Mouse (Mus musculus): ENCODE results near the gene Cacna1b. TPM values are rescaled to one million over a fixed set of nuclear protein-coding genes. Genes with fewer than 3 reads are reported as not detected.

Gene Cacna1b
- total RNA-seq, 2 experiments from 2014 or later = not detected

DNA sequence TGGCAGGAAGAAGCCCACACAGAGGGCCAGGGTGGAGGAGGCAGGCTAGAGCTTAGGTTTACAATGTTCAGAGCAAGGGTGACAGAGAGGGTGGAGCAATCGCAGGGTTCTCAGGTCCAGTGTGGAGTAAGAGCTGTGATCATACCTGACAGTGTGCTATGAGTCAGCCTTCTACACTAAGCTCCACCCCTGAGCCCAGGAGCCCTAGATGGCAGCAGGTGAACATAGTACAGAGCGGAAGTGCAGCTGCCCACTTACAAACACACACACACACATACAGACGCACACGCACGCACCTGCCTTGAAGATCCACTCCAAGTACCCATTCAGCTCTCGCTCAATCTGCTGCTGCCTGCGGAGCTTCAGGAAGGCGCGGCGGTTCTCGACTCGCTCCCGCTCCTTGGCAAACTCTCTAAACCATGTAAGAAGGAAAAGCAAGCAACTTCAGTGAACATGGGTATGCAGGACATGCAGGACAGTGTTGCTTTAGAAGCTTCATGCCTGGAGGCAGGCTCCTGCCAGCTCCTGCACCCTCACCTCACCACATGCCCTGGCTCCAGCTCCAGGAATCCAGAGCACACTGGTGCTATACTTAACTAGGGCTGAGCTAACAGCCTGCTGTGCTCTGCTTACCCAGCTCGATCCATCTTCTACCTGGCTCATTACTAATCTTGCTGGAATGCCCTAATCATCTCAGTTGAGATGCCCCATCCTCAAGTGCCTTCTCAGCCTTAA lies 43.1 kb downstream of the Cacna1b start:
- no peak for DNase-seq (ENCODE audit: low spot score)

DNA sequence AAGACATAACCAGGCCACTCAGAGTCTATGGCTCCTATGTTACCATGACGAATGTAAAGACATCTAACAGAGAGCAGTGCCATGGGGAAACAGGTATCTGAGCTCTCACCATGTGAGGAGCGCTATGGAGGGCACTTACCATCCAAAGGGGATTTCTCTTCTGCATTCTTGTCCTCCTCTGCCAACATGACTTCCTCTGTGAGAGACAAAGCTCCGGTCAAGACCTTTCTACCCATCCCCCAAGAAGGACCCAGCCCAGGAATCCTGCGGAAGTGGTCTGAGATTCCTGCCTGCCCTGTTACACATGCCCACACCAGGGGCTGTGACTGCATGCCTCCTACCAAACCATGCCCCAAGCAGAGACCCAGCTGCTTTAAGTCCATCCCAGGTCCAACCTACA lies 44.0 kb downstream of the Cacna1b start:
- no peak for DNase-seq (ENCODE audit: low spot score)

DNA sequence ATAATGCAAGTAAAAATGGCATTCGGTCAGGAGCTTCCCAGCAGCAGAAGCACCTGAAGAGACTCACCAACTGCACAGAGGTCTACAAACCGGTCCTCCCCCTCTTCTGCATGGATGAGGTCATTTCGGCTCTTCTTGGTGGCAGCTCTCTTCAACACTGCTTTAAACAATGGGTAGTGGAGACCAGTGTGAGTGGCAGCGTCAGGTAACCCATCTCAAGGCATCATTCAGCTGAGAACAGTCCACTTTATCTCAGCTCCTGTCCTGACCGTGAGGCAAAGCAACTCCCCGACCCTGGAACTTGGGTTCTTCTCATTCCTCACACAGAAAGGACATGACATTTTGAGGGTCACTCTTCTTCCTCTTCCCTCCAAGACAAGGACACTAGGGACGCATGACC lies 45.0 kb downstream of the Cacna1b start:
- DNase-seq (ENCODE audit: low spot score) = no peak

DNA sequence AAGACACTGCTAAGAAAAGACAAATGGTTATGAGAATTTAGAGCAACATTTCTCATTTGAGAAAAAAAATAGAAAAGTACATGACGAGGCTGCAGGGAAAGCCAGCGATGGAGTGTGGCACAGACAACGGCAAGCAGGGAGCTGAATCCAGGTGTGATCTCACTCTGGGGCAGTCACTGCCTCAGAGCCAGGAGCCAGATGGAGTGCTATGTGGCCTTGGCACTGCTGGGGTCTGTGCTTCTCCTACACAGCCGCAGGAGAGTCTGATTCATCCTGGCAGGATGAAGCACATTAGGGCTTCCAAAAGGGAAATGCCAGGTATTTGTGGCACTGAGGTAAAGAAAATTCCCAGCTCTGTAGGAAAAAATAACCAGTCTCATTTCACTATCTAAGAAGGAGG lies 45.5 kb downstream of the Cacna1b start:
- DNase-seq (ENCODE audit: low spot score) = no peak

DNA sequence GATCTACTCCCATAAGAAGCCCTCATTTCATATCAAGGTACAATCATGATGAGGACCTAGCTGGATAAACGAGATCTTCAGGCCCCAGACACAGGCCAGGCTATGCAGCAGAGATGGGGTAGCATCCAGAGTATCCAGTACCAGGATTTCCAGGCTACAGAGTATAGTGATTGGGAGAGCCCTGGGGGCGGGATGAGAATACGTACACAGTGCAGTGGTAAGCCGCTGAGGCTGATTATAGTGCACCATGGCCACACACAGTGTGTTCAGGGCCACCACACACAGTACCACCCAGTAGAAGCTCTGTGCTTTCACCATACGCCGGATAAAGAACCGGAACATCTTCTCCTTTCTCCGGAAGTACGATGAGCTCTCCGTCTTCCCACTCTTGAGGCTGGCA lies 57.0 kb downstream of the Cacna1b start:
- no peak for DNase-seq (ENCODE audit: low spot score)

DNA sequence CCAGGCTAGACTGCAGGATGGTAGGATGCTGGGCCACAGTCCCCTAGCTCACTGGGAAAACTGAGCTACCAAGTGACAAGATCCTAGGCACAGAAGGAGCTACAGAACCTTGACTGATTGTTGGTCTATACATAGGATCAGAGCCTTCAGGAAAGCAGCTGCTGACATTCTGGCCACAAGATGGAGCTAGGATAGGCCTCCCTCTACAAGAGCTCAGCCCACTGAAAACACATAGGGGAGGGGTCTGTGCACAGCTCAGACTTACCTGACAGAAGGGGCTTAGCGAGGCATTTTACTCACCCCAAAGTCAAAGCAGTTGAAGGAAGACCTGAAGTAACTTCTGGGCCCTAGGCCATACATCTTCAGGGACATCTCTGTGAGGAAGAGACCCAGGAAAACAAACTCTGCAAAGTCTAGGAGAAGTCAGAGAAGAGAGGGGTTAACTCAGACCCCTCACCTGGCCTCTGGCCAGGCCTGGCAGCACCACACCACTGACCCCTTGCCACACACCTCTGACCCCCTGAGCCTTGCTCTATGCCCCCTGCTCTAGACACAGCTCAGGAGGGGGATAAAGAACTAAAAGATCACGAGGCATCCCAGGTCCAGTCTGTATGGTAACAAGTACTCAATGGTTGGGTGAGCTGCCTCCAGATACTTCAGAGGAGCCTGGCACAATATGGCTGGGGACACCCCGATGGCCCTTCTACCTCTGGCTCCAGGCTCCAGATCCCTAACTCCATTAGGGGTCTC lies 60.6 kb downstream of the Cacna1b start:
- no peak for DNase-seq (ENCODE audit: low spot score)

DNA sequence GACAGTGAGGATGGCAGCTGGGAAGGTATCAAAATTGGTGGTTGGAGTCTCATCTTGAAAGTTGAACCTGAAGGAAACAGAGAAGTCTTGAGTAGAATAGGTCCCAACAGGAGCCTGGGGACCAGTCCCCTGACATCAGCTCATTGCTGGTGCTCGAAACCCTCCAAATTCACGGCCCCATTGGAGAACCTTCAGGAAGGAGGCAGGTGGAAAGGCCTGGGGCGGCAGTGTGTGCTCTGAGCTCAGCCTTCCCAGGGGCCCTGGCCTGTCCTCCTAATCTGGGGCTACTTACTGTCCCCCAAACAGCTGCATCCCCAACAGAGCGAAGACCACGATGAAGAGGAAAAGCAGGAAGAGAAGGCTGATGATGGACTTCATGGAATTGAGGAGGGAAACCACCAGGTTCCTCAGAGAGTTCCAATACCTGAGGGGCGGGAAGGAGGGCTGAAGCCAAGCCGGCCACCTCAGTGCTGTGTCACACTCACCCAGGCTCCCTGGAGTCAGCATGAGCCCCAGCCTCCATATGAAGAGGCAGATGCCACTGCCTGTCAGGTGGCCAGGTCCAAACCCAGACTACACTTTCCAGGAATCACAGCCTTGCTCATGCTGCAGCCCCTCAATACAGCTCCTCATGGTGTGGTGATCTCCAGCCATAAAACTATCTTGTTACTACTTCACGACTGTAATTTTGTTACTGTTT lies 65.5 kb downstream of the Cacna1b start:
- no peak for DNase-seq (ENCODE audit: low spot score)

DNA sequence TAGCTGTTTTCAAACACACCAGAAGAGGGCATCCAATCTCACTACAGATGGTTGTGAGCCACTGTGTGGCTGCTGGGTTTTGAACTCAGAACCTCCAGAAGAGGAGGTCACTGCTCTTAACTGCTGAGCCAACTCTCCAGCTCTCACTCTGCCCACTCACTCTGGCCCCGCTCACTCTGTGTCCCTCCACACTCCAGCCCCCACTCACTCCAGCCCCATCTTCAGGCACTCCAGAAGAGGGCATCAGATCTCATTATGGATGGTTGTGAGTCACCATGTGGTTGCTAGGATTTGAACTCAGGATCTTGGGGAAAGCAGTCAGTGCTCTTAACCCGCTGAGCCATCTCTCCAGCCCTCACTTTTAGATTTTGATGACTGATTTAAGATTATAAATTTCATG lies 70.6 kb downstream of the Cacna1b start:
- no peak for DNase-seq (ENCODE audit: low spot score)

DNA sequence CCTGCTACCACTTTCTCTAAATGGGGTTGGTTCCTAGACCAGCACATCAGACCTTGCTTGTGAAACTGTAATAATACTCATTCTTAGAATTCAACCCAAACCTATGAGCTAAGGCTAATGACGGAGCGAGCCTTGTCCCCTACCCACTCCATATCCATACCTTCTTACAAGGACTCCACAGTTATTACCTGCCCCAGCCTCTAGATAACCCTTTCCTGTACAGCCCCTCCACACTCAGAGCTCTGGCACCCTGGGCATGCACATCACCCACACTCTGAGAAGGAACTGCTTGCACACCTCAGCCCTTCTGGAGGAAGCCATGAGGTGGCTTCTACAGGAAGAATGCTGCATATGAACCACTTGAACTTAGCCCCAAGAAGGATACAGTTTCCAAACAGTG lies 72.6 kb downstream of the Cacna1b start:
- no peak for DNase-seq (ENCODE audit: low spot score)

DNA sequence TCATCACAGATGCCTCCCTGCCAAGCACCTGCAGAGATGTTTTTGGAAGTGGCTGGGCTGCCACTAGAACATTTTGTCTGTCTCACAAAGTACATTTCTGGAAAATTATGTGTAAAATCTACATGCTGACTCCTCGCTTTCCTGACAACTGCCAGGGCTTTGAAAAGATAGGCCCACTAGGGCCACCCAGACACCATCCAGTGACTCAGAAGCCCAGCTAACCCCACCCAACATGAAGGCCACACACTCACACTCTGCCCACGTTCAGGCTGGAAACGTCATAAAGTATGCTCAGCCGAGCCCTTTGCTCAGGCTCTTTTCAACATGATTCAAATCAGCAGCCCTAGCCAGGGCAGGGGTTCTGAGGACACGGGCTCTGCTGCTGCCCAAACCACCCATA lies 77.6 kb downstream of the Cacna1b start:
- DNase-seq (ENCODE audit: low spot score) = no peak

DNA sequence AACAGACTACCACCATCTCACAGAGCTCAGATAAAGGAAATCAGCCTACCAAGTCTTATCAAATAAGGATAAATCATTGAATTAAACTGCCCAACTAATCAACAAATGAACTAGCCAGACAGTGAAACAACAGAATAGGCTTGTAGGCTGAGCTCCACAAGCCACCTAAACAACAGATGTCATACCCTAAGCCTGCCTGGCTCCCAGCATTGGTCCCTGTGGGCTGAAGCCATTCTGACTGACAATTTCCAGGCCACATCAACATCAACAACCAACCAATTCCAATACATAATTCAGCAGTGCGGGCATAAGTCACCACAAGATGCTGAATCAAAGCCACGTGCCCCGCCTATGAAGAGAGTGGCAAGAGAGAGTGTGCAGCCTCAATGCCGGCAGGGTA lies 78.2 kb downstream of the Cacna1b start:
- no peak for DNase-seq (ENCODE audit: low spot score)

DNA sequence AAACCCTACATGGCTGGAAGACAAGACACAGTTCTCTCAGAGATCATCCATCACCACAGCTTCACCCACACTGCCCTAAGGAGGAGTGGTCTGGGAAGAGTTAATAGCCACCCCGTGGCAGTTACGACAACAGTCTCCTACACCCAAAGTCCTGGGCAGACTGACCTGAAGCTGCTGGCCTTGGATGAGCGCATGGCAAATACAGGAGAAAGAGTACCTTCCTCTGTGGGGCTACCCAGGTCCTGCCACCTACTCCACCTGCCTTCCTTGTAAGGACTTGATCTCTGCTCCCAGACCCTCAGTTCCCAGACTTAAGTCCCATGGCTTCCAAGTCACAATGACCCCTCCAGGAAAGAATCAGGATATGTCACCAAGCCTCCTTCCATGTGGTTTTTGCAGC lies 79.7 kb downstream of the Cacna1b start:
- DNase-seq (ENCODE audit: low spot score) = no peak

DNA sequence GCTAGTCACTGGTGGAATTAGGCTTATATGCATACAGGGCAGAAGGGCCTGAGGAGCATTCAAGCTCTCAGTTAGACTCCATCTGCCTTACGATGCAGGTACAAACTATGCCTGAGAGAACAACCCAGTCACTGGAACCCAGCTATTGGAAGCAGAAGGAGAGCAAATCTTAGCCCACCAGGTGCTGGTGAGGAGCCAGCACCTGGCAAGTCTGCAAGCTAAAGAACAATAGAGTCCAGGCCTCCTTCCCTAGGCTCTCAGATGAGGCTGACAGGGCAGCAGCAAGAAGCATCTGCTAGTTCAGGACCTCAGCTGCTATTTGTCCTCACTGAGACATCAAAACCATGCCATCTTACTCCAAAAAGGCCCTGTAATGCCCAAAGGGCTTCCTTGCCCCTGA lies 82.2 kb downstream of the Cacna1b start:
- no peak for DNase-seq (ENCODE audit: low spot score)

DNA sequence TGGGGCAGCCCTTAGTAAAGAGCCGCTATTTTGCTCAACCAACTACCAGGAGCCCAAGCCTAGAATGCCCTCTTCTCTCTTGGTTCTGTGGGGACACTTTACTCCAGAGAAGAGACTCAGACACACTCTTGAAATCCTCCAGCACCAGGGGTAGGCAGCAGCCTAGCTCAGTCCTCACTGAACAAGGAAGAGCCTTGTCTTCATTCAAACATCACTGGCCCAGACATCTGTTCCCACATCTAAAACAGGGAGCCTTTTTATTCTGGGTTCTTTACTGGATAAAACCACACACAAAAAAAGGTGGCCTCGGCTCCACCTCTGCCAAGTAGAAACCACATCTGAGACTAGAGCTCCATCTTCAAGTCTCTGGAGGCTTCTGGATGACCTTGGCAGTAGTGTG lies 82.8 kb downstream of the Cacna1b start:
- no peak for DNase-seq (ENCODE audit: low spot score)

DNA sequence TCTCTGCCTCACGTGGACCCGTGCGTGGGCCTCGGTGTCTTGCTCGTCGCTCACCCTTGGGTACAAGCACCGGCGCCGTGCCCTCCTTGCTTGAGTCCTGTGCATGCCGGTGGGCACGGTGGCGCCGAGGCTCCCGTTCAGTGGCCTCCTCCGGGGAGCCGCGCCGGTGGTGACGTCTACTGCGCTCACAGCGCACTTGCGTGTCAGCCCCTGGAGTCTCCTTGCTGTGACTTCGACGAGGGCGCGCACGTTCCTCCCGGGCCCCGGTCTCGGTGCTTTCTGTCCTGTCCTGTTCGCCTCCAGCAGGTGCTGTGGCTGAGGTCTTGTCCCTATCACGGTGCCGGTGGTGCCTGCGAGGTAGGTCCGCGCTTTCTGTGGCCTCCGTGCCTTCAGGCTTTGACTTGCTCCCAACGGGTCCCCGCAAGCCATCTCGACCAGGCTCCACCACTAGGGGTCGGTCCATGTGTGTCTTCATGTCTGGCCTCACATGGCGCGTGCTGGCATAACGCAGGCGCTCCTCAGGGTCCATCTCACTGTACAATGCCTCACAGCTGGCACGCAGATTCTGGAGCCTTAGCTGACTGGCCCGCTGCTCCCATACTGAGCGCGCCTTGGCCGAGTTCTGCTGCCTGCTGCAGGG lies 83.8 kb downstream of the Cacna1b start:
- no peak for DNase-seq (ENCODE audit: low spot score)

DNA sequence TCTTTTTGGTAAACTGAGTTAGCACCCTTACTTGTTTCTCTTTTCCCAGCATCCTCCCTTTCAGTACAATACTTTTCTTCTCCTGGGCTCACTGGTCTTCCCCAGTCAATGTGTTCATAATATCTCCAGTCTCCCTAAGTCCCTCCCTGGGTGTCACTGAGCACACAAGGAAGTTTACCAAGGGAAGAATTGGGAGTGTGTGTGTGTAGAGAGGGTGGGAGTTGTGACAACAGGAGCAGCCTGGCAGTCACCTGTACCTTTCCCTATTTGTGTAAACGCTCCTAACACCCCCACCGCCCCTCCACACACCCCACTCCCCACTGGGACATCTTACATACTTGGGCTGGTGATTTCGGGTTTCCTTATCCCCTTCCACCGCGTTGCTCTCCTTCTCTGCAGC lies 84.4 kb downstream of the Cacna1b start:
- DNase-seq (ENCODE audit: low spot score) = no peak

DNA sequence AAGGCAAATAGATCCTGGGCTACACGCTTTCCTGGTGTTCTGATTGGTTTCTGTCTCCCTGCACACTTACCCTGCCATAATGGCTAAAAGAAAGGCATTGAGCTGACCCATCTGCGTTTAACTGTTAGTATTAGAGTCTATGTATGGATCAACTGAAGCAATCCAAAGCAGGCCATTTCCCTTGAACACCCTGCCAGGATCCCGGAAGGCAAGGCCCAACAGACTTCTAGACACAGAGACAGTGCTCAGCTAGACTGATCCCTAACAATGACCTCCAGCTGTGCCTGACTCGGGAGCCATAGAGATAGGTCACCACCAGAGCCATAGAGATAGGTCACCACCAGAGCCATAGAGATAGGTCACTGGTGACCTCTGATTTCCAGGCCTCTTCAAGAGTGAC lies 84.8 kb downstream of the Cacna1b start:
- DNase-seq (ENCODE audit: low spot score) = no peak

DNA sequence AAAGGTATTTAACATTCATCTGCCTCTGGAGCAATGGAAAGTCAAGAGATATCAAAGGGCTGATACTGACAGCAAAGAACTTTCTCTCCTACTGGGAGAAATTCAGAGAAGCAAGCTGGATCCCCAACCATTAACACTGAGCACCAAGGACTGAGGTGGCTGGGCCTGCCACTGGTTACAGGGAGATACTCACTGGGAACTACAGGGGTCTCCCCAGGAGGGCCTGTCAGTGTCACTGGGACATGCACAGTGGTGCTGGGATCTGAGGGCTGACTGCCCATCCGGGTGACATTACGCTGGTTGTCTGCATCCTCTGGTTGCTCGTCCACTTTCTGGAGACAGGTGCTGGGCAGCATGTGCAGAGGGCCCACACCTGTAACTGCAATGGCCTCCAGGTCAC lies 85.3 kb downstream of the Cacna1b start:
- DNase-seq (ENCODE audit: low spot score) = no peak

DNA sequence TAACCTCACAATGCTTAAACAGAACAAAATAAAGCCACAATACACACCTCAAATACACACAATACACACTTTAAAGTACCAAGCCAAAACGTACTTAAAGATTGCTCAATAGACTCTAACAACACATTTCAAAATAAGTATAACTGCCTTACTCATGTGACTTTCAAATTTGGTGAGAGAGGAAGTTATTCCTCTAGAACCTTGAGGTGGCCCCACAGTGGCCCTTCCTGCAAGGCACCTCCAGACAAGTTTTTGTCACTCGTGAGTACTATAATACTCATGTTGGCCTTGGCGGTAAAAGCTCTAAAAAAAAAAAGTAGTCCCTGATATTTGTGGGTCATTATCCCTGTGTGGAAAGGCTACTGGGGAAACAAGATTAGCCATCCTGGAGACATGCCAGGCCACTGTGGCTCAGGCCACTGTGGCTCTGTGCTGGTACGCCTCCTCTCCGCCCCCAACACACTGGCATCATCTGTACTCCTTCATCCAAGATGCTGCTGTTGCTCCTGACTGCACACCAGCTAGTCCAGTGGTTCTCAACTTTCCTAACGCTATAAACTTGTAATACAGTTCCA lies 88.4 kb downstream of the Cacna1b start:
- DNase-seq (ENCODE audit: low spot score) = no peak

DNA sequence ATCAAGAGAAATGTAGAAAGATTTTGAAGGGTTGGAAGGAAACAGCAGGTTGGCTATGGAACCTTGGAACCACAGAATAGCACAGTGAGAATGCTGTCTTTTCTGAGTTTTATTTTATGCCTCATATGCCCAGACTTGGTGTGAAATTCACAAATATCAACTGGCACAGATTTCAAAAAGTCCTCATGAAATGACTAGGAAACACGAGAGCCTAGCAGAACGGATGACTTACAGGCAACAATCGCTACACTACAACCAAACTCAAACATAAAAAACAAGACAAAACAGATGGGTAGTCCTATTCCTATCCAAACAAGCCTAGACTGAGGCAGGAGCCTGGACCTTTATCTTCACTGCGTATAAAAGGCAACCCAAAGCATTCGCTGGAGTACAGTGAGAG lies 94.4 kb downstream of the Cacna1b start:
- no peak for DNase-seq (ENCODE audit: low spot score)

DNA sequence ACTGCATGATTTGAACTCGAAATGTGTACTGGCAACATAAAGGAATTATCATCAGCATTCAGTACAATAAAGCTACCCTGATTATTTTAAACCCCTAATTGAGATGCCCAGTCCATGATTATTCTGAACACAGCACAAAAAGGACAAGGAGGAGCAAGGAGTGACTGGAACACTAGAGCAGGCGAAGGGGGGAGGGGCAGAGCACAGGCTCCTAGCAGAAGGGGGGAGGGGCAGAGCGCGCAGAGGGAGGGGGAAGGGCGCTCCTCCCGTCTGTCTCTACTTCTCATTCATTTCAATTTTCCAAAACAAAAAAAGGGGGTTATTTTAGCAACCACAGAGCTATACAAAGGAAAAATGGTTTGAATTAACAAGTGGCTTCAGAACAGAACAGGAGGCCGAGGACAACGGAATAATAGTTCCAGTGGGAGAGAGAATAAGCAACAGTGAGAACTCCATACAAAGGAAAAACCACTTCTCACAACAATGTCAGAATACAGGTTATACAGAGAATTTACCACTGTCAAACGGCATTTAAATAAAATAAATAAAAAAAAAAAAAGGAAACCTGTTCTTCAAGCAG lies 98.2 kb downstream of the Cacna1b start:
- DNase-seq (ENCODE audit: low spot score) = no peak
